Mouse (Mus musculus) adrenal gland, adult 18-20 months (tissue): ENCODE measurements at regions not wholly inside any gene's neighbourhood (a gene's known extent, or its start where the extent isn't known, plus 50 kb on each side); places are given as distances from the start of the nearest gene placed in this dataset.

Experiments
- DNase-seq, 2 experiments: peaks; one replicate each; pipeline ENCODE4 v3.0.0; 2021 to 2022; ENCODE audit warnings: low spot score in 2 of 2

DNA sequence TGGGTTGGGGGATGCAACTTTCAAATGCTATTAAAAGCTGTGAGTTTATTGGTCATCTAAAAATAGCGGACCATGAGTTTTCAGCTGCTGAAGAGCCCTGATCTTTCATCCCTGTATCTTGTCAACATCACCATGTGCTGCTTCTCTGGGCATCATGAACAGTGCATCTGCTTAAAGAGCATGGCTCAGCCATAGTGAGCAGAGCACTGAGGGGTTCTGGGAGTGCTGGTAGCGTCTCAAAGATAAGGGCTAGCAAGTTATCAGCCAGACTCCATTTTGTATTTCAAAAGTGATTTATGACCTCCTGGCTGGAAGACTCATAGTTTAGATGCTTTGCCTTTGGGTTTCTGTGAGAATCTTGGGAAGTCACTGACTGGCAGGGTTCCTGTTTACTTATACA lies 173.5 kb upstream of the Itga4 start:
- no peak for DNase-seq

DNA sequence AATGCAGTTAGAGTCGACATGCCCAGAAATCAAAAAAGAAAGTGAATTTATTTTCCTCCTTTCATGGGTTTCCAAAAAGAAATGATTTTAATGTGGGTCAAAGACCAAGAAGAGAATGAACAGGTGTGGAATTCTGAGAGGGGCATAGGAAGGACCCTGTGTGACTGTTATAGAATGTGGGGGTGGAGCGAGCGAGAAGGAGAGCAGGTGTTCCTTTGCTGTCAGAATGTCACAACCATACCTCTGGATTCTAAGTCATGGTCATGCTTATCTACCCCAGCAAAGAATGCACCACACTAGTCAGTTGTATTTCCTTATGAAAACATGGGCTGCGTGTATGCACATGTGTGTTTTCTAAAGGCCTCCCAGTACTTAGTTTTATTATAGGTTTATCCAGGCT lies 168.9 kb upstream of the Itga4 start:
- DNase-seq, result no peak

DNA sequence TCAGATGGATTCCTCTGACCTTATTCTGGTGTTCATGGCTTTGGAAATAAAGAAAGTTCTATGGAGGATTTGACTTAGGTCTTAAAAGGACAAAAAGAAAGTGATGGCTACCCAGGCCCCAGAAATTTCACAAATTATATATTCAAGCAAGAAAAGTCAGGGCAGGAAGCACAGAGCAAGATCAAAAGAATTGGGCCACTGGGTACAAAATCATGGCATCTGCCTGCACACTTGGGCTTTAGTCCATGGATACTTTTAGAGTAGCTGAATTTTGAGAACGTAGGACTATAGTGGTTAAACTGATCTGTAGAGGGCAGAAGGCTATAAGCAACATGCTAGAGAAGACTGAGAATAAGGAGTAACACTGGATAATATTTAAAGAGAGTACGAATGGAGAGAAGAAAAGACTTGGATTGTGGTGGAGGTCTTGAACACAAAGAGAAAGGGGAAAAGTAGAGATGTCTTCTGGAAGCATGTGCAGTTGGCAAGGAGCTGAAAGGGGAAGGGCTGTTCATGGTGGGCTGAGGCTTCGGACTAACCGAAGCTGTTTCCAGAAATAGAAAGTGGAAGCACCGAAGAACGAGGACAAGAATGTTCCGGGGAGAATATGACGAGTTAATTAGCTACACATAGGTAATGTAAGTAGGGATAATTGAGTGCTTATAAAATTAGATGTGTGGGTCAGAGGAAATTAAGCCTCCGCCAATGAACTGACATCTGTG lies 168.2 kb upstream of the Itga4 start:
- DNase-seq, result no peak

DNA sequence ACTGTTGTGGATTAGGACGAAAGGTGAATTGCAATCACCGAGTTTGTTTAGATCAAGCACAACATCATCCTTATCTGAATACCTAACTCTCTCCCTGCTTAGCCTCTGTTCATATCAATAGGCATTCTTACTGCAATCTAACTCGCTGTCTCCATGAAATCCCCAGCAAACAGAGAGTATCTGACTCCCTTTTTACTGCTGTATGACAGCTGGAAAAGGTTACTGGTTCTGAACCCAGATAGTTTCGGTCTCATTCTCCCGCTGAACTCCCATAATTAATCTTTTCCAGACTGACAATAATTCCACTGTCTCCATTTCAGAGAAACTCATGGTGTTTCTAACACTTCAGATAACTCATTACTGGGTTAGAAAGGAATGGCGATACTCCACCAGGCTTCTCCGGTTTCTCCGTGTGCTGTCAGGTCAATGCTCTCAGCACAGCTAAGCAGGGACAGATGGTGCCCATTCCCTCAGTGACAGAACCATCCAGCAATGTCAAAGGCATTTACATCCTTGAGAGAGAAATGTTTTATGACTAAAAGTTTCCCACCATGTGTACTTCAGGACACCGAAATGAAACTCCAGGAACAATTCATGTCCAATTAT lies 167.5 kb upstream of the Itga4 start:
- DNase-seq, result no peak

DNA sequence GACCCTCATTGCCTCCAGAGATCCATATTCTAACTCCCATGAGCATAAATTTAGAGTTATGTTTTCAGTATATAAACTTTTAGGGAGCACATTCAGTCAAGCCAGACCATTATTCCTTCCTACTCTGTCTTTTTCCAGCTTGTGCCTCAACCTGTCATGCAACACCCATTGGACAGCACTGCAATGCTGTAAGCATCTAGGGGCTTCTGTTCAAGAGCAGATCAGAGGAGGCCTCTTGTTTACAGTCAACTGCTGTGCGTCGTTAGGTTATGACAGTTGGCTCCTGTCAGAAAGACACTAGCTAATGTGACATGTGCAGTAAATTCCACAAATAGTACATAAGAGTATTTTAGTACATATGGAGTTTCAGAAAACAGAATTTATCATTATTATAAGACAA lies 165.0 kb upstream of the Itga4 start:
- no peak for DNase-seq

DNA sequence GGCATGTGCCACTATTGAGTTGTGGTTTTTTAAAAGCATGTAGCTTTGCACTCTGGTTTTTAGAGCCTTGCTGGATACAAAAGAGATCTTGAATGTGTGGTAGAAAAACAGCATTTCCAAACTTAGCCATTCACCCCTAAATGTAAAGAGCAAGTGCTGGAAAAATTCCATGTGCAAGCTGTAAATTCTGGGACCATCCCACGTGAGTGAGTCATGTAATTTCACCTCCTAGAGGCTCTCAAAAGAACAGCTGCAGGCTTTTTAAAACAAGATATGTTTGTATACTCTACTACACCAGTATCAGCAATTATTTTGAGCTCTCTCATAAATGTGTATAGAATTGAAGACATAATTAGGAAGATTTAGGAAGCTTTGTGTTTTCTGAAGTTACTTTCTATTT lies 160.9 kb upstream of the Itga4 start:
- DNase-seq, result no peak

DNA sequence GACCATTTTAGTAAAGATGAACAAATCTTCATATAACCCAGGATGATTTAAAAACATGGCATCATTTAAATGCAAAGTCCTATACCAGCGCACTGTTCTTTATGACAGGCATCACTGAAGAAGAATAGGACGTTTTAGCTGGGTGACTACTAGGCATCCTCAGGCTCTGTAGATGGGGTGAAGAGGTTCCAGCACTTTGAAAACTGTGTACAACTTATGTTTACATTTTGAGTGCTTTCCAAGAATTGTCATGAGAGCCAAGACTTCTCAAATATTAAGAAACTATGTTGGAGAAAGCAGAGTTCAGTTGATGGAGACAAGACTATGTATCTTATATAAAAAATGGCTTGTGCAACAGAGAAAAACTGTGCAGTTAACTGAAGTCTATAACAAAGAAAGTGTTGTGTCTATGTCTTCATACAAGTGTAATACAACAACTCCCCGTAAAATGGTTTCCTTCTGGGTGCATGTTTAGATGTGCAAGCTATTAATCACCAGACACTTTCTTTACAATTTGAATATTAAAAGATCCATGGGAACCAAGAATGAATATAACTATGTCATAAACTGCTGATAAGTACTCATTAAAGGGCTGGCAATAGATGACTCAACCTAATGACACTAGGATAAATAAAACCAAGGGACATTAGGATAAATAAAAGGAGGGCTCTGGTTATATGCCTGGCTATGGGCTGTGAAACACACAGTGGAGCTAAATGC lies 158.5 kb upstream of the Itga4 start:
- DNase-seq, result no peak

DNA sequence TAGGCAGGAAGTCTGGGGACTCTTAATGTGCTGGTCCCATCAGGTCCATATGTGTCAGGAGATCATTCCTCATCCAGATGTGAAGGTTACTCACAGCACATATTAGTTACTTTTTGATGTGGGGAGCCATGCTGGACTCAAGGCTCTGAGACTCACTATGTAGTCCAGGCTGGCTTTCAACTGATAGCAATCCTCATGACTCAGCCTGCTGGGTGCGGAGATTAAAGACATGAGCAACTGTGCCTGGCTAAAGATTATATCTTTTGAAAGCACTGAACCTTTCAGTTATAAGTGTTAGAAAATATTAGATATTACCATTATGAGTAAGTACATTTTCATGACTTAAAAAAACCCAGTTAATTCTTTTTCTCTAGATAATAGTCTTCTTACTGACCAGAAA lies 155.6 kb upstream of the Itga4 start:
- no peak for DNase-seq

DNA sequence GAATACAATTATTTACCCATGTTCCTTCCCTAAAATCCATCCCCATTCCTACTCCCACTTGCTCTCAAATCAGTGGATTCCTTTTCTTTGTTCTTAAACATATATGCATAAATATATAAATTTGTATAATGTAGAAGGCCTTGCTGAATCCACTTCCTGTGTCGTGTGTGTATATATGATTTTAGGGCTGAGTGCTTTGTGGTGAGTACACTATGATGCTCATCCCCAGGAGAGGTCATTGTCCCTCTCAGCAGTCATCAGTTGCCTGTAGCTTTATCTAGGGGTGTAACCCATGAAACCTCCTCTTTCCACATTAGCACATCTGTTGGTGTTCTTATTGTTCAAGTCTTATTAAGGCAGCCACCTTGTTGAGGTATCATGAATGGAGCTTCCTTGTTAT lies 143.6 kb upstream of the Itga4 start:
- DNase-seq, result no peak

DNA sequence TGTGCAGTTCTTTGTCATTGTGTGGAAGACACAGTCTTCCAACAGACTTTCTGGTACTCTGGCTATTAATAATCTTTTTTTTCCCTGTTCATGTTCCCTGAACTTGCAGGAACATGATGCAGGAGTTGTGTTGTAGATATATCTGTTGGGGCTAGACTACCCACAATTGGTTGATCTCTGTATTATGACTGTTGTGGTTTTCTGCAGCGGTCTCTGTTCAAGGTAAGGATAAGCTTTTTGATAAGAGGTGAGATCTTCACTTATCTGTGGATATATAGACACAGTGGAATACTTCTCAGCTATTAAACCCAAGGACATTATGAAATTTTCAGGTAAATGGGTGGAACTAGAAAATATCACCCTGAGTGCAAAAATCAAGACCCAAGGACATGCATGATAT lies 143.2 kb upstream of the Itga4 start:
- no peak for DNase-seq

DNA sequence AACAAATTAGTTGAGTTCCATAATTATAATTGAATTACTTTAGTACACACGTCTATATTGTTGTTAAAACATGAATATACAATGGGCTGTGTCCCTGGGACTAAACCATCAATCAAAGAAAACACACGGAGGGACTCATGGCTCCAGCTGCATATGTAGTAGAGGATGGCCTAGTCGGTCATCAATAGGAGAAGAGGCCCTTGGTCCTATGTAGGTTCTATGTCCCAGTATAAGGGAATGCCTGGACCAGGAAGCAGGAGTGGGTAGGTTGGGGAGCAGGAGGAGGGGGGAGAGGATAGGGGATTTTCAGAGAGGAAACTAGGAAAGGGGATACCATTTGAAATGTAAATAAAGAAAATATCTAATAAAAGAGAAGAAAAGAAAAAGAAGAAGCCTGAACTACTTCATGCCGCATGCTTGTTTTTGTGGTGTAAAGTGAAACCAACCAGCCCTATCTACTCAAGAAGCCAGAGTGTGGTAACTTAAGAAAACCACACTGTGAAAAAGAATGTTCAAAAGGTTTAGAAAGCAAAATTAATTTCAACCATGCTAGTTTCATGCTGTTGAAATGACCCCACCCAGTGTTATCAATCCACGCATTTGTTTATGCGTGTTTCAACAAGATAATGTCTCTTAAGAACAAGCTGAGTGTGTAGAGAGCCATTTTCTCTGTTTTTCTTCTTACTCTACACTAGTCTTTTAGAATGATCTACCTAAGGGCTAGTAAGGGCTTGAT lies 134.4 kb upstream of the Itga4 start:
- DNase-seq, result no peak

DNA sequence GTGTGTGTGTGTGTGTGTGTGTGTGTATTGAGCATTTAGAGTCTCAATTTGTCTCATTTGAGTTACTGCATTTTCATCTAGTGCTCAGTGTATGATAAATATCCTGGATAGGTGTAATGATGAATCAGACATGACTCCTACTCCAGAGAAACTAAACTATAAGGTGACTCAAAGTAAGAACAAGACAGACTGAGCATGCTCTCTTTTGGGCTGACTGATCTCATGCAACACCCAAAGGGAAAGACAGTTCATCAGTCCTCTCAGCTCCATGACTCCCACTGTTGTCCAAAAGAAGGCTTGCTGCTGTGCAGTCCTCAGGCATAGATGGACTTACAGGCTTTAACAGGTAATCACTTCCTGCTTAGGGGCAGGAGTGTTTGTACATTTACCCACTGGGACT lies 132.7 kb upstream of the Itga4 start:
- no peak for DNase-seq

DNA sequence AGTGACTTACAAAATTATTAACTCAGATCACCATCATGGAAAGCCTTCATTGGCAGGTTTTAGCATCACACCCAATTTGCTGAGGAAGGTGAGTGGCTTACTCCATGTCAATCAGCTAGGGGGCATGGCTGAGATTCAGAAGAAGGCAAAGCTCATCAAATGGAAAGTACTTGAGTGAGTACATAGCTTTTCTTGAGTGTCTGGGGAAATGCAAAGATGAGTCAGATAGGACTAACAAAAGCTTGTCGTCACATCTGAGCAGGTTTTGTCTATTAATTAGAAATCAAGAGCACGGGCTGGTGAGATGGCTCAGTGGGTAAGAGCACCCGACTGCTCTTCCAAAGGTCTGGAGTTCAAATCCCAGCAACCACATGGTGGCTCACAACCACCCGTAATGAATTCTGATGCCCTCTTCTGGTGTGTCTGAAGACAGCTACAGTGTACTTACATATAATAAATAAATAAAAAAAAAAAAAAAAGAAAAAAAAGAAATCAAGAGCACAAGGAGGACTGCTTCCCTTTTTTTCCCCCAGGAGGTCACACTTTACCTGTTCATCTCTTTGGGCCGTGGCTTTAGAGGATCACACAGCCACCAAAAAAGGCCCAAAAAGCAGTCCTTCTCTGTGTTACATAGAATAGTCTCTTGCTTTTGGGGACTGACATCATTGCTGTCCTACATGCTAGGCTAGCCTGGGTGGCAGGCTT lies 130.8 kb upstream of the Itga4 start:
- no peak for DNase-seq

DNA sequence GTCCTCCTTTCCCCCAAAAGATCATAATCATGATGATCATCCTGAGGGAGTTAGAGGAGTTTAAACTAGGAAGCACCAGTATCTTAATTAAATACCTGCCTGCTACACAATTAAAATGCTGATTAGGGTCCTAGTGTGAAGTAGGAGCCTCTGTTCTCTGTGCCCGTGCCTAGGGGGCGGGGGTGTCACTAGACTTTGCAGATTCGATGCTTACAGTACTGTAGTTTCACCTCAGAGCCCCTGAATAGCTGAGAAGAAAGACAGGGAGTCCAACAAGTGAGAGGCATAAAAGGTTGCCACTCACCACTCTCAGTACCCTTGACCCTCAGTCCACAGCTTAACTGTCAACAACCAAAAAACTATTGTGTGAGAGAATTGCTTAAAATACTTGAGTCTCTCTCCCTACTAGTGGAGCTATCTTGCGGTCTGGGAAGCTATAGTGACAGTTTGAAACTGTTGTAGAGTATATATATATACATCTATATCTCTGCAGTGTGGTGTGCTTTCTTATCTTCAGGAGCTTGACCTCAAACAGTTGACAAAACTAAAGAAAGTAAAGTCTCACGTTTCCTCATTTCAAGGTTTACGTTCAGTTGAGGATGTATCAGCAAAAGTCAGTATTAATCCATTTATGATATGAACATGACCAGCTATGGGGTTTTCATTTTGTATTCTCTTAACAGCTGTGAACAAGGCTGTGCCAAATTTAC lies 128.9 kb upstream of the Itga4 start:
- DNase-seq, result no peak

DNA sequence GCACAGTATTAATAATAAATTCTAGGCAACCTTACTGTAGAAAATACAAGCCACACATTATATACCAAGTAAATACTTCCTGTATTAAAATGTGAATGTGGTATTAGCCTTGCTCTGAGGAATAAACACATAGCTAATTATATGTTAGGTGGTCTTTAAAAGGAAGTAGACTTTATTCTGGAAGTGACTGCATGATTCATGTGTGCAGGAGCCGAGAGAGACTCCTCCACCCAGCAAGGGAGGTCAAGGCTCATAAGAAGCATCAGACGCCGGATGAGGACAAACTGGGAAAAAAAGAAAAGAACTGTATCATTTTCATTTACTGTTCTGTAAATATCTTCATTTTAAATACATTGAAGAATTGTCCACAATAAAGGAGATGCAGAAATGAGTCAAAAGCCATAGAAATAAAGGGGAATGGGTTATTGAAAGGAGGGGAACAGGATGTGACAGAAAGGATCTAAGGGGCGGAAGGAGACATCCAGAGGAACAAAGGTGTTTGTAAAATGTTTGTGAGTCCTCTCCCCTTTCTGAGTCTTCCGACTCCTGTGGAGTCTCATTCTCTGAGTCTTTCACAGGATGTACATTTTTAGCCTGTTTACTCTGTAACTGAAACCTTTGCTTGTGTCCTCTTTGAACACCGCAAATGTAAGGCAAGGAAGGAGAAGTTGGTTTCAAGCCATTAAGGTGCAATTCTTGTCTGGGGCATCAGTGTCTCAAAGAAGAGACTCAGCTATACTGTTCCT lies 128.1 kb upstream of the Itga4 start:
- no peak for DNase-seq

DNA sequence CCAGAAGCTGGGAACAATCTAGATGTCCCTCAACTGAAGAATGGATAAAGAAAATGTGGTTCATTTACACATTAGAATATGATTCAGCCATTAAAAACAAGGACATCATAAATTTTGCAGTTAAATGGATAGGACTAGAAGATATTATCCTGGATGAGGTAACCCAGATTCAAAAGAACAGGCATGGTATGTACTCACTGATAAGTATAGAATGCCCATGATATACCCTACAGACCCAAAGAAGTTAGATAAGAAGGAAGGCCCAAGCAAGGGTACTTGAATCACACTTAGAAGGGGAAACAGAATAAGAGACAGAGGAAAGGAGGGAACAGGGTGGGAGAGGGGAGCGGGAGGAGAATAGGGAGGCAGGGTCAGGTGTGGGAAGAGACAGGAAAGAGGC lies 127.4 kb upstream of the Itga4 start:
- DNase-seq, result no peak

DNA sequence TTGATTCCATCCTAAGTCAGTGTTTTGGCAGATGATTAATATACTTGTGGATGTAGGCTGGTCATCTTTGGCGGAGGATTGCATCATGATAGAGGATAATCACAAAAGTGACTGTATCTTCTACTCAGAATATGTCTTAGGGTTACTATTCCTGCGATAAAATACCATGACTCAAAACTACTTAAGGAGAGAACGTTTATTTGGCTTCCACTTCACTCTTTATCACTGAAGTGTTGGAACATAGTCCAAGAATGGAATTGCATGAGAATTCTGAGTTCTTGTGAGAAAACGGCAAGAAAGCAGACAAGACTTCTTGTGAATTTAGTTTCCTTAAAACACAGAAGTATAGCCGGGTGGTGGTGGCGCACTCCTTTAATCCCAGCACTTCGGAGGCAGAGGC lies 124.6 kb upstream of the Itga4 start:
- no peak for DNase-seq

DNA sequence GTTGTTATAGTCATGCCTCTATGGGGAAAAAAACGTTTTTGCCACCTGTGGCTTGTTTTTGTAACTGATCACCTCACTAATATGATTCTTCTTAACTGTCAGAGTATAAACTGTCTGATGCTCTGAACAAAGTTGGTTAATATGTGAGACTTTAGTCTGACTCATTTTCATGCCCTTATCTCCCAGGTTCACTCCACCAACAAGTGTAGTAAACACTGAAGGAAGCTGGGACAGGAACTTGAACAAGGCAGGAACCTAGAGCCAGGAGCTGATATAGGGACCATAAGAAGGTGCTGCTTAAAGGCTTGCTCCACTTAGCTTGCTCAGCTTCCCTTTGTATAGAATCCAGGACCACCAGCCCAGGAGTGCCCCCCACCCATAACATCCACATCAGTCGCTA lies 124.0 kb upstream of the Itga4 start:
- DNase-seq, result no peak

DNA sequence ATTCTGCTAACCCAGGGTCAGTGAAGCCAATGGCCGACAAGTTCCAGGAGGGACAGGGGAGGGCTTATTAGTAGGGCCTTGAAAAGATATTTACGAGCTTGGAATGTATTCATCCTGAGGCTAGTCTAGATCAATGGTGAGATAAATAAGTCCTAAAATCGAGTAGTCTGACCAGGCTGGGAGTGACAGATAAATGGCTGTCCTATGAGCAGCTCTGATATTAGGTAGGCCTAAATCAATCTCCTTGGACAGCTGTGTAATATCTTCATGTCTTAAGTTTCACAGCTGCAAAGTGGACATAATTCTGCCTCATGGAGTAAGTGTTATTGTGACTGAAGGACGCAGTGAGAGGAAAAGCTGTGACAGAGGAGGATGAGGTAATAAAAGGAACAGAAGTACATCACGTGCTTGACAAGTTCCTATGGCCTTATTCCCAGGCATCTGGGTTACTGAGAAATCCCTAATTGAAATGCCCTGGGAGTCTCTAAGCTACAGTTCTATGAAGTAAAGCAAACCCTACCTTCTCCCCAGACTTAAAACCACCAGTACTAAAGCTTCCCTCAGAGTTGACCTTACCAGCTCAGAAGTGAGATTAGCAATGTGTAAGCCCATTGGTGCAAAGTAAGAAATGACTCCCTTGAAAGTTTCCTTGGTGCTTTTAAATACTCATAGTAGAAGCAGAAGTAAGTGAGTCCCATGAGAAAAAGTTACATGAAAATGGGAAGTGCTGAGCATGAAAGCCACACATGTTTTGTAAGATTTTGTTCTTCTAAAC lies 123.3 kb upstream of the Itga4 start:
- DNase-seq, result no peak
